Mouse (Mus musculus) neural tube, embryonic 13.5 days (tissue): Measurements from ENCODE around the gene Acy3. TPM values are rescaled to one million over a fixed set of nuclear protein-coding genes. Genes with fewer than 3 reads are reported as not detected.
A peak's percentile ranks its signal among the peaks of the same experiment; 100 is the strongest.

Source experiments
- ATAC-seq: fragments of 200-750 bp; cut with Nextera tagmentation; 2 replicates; pipeline ENCODE4 v1.8.0; 2017; ENCODE audit warnings: low read depth, mild to moderate bottlenecking, moderate TSS enrichment, moderate library complexity
- H3K27ac ChIP-seq: fragments of 300-500 bp; sonication (generic); replicated peaks from 2 replicates; pipeline ENCODE4 v1.5.1; 2015; ENCODE audit warnings: moderate library complexity, mild to moderate bottlenecking, inconsistent platforms
- H3K27me3 ChIP-seq: fragments of 300-500 bp; sonication (generic); 2 replicates; pipeline ENCODE4 v1.6.1; 2015; ENCODE audit warnings: mild to moderate bottlenecking, inconsistent platforms
- H3K36me3 ChIP-seq: fragments of 300-500 bp; sonication (generic); 2 replicates; pipeline ENCODE4 v1.6.1; 2015; ENCODE audit warnings: mild to moderate bottlenecking, inconsistent platforms
- H3K4me1 ChIP-seq: fragments of 300-500 bp; sonication (generic); replicated peaks from 2 replicates; pipeline ENCODE4 v1.6.1; 2015; ENCODE audit warnings: inconsistent platforms
- H3K4me2 ChIP-seq: fragments of 300-500 bp; sonication (generic); 2 replicates; pipeline ENCODE4 v1.6.1; 2015; ENCODE audit warnings: inconsistent platforms, mild to moderate bottlenecking, moderate library complexity
- H3K4me3 ChIP-seq: fragments of 300-500 bp; sonication (generic); 2 replicates; pipeline ENCODE4 v1.5.1; 2015; ENCODE audit warnings: mild to moderate bottlenecking, inconsistent platforms
- H3K9ac ChIP-seq: fragments of 300-500 bp; sonication (generic); 2 replicates; pipeline ENCODE4 v1.6.1; 2015; ENCODE audit warnings: moderate library complexity, mild to moderate bottlenecking, inconsistent platforms
- H3K9me3 ChIP-seq: fragments of 300-500 bp; sonication (generic); 2 replicates; pipeline ENCODE4 v1.6.1; 2016; ENCODE audit warnings: inconsistent platforms
- WGBS: fragments of 180-500 bp; shearing (Covaris S2); methylation state at CpG from one replicate; pipeline ENCODE4 v1.1.7; 2015; 5-methylcytosine and 5-hydroxymethylcytosine counted together
- polyA plus RNA-seq: library from polyadenylated mRNA; unstranded; fragments of >200 nt; fragmentation: Nextera tagmentation; extraction: Ambion mirVana; gene quantifications from 2 replicates; pipeline ENCODE4 v1.2.1, GENCODE M21; 2015

Gene Acy3
- polyA plus RNA-seq, 1 experiment from 2014 or later, result 3.9 TPM

DNA sequence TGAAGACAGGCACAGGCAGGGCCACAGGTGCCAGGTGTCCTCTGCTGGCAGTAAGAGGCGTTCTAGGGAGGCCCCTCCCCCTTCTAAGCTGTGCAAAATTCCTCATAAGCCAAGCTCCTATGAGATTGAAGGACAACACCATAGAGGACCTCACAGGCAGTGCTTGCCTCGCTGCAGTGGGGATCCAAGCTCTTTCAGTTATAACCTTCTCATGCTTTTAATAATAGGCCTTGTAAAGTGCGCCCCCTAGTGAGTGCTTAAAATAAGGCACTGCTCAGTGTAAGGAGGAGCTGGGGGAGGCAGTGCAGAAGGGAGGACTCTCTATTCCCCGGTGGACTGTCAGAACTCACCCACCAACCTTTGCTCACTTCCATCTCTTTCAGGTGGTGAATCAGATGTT is 6.1 kb upstream of the Acy3 start:
- Histone ChIP-seq H3K4me2 (no peak overlapping the region), H3K4me1 (peaks cover 21% of the 10 kb centered on the region), H3K9ac (no peak overlapping the region), H3K9me3 (no peaks in the 10 kb centered on the region), H3K27me3 (no peaks in the 10 kb centered on the region), H3K27ac (no peak overlapping the region), H3K4me3 (no peak overlapping the region), H3K36me3 (no peaks in the 10 kb centered on the region)
- WGBS, result 22% methylated on average over 4 of the region's 4 CpGs
- peak; percentile 64 for ATAC-seq

GRCm38 (mm10) chr19:3980917-3981316 is 5.5 kb upstream of the Acy3 start:
- ATAC-seq, result no peak
- peaks cover 26% of the 10 kb centered on the region for H3K4me1 ChIP-seq
- WGBS, result 80% methylated on average over 9 of the region's 9 CpGs
- no peaks in the 10 kb centered on the region for H3K27me3 ChIP-seq
- no peaks in the 10 kb centered on the region for H3K36me3 ChIP-seq
- no peak overlapping the region for H3K9ac ChIP-seq
- no peak overlapping the region for H3K27ac ChIP-seq
- no peaks in the 10 kb centered on the region for H3K9me3 ChIP-seq
- H3K4me2 ChIP-seq, result no peak overlapping the region
- H3K4me3 ChIP-seq, result no peak overlapping the region

GRCm38 (mm10) chr19:3983527-3984200 is 2.7 kb upstream of the Acy3 start:
- Histone ChIP-seq H3K27me3 (no peaks in the 10 kb centered on the region), H3K9me3 (no peaks in the 10 kb centered on the region; the same call in 1 of the 2 replicates), H3K4me3 (no peak overlapping the region), H3K36me3 (no peaks in the 10 kb centered on the region), H3K4me2 (no peak overlapping the region), H3K27ac (no peak overlapping the region), H3K4me1 (peaks cover 37% of the 10 kb centered on the region), H3K9ac (no peak overlapping the region)
- 41% methylated on average over 9 of the region's 9 CpGs for WGBS
- ATAC-seq, result no peak

DNA sequence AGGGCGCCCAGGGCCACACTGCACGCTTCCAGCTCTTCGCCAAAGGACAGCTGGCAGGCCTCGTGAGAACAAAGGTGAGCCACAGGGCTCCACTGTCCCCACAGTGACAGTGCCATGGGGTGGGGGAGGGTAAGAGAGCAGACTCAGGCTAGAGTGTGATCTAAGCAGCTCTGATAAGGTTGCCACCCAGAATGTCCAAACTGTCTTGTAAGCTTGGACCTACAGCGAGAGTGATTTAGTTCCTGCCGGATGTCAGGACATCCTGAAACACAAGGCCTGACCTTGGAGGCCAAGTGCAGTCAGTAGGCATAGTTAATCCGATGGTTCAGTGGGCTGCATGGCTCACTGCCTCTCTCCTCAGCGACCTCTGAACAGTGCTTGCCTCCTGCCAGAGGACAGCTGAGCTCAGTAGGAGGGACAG is 1.1 kb upstream of the Acy3 start:
- Histone ChIP-seq H3K9me3 (no peaks in the 10 kb centered on the region; the same call in 1 of the 2 replicates), H3K4me2 (no peak overlapping the region), H3K27ac (peak overlapping the region; percentile 33; the same call in 1 of the 2 replicates), H3K4me1 (peaks cover 37% of the 10 kb centered on the region), H3K36me3 (no peaks in the 10 kb centered on the region), H3K27me3 (no peaks in the 10 kb centered on the region), H3K4me3 (no peak overlapping the region), H3K9ac (no peak overlapping the region)
- ATAC-seq, result no peak
- 14% methylated on average over 8 of the region's 8 CpGs for WGBS

GRCm38 (mm10) chr19:3988066-3988465 is 1.7 kb downstream of the Acy3 start:
- no peak overlapping the region for H3K9ac ChIP-seq
- no peak overlapping the region for H3K27ac ChIP-seq
- no peak overlapping the region for H3K4me2 ChIP-seq
- no peaks in the 10 kb centered on the region for H3K27me3 ChIP-seq
- no peak overlapping the region for H3K4me3 ChIP-seq
- ATAC-seq, result no peak
- WGBS, result 91% methylated on average over 14 of the region's 14 CpGs
- no peaks in the 10 kb centered on the region; the same call in 1 of the 2 replicates for H3K9me3 ChIP-seq
- H3K4me1 ChIP-seq, result peaks cover 40% of the 10 kb centered on the region
- H3K36me3 ChIP-seq, result no peaks in the 10 kb centered on the region

DNA sequence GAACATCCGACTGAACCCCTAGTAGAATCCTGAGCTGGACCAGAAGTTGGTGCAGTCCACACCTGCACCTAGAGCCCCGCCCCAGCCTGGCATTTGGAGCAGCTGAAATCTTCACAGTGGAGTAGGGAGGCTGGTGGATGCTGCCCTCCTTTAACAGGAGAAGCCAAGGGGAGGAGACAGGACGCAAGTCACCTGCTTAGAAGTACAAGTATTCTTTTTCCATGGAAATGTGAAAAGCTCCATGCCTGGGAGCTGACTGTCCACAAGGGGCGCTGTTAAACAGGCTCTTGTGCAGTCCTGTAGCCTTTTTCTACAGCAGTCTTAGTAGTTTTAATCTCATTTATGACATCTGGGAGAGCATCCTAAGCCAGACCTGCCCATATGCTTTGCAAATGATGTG is 2.4 kb downstream of the Acy3 start:
- Histone ChIP-seq H3K36me3 (no peaks in the 10 kb centered on the region), H3K27me3 (no peaks in the 10 kb centered on the region), H3K4me2 (no peak overlapping the region), H3K4me3 (no peak overlapping the region), H3K9ac (no peak overlapping the region), H3K9me3 (no peaks in the 10 kb centered on the region; the same call in 1 of the 2 replicates), H3K4me1 (peaks cover 34% of the 10 kb centered on the region), H3K27ac (no peak overlapping the region)
- 87% methylated on average over 4 of the region's 4 CpGs for WGBS
- ATAC-seq, result no peak

- no peaks in the 10 kb centered on the region for H3K36me3 ChIP-seq
- H3K27ac ChIP-seq, result no peak overlapping the region
- H3K4me2 ChIP-seq, result no peak overlapping the region
- 0 out of 2 replicates have a peak overlapping the region, but pooled peaks have one; percentile 17 for H3K9ac ChIP-seq
- 50% methylated on average over 6 of the region's 6 CpGs for WGBS
- H3K4me1 ChIP-seq, result peaks cover 16% of the 10 kb centered on the region; the same call in 1 of the 2 replicates
- H3K4me3 ChIP-seq, result no peak overlapping the region
- no peaks in the 10 kb centered on the region for H3K27me3 ChIP-seq
- no peaks in the 10 kb centered on the region; the same call in 1 of the 2 replicates for H3K9me3 ChIP-seq
- no peak for ATAC-seq
Observed at GRCm38 (mm10) chr19:3990804-3991203, 4.4 kb downstream of the Acy3 start.

- H3K36me3 ChIP-seq, result no peaks in the 10 kb centered on the region
- no peak overlapping the region for H3K27ac ChIP-seq
- 98% methylated on average over 3 of the region's 3 CpGs for WGBS
- no peak for ATAC-seq
- no peaks in the 10 kb centered on the region for H3K27me3 ChIP-seq
- H3K9ac ChIP-seq, result no peak overlapping the region
- H3K4me2 ChIP-seq, result no peak overlapping the region
- no peak overlapping the region for H3K4me3 ChIP-seq
- H3K9me3 ChIP-seq, result no peaks in the 10 kb centered on the region; the same call in 1 of the 2 replicates
- H3K4me1 ChIP-seq, result peaks cover 8% of the 10 kb centered on the region; the same call in 1 of the 2 replicates
Observed at GRCm38 (mm10) chr19:3991562-3991961, 5.2 kb downstream of the Acy3 start.

DNA sequence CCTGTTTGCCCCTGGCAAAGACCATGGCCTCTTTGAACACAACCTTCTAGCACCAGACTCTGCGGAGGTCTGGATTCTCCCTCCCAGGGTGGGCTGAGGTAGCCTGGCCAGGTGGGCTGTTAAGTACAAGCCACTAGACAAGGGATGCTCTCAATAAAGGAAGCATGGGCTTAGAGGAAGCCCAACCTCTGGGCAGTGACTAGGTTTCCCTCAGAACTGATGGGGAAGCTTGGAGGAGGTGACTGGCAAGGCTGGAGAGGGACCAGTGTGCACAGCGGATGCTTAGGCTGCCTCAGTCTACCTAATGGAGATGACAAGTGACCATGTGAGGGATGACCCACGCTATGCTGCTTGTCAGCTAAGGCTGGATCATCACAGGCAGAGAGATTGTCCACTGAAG is 5.6 kb downstream of the Acy3 start:
- 89% methylated on average over 3 of the region's 3 CpGs for WGBS
- H3K36me3 ChIP-seq, result no peaks in the 10 kb centered on the region
- H3K4me1 ChIP-seq, result peaks cover 4% of the 10 kb centered on the region; the same call in 1 of the 2 replicates
- H3K4me3 ChIP-seq, result no peak overlapping the region
- no peak overlapping the region for H3K27ac ChIP-seq
- no peak overlapping the region for H3K9ac ChIP-seq
- no peaks in the 10 kb centered on the region for H3K27me3 ChIP-seq
- no peak for ATAC-seq
- no peak overlapping the region for H3K4me2 ChIP-seq
- no peaks in the 10 kb centered on the region; the same call in 1 of the 2 replicates for H3K9me3 ChIP-seq

GRCm38 (mm10) chr19:3992416-3992815 is 6.0 kb downstream of the Acy3 start, which contains the start of gene Tbx10:
Gene Tbx10, plus strand, starts transcription at chr19:3992752.
- Histone ChIP-seq H3K36me3 (no peaks in the 10 kb centered on the region), H3K4me2 (no peak within 1 kb of the TSS), H3K27me3 (no peaks in the 10 kb centered on the region), H3K27ac (no peak within 1 kb of the TSS), H3K9me3 (no peaks in the 10 kb centered on the region; the same call in 1 of the 2 replicates), H3K9ac (no peak within 1 kb of the TSS), H3K4me1 (0 out of 2 replicates have a peak, but pooled peaks cover 3% of the 10 kb centered on the region), H3K4me3 (no peak within 1 kb of the TSS)
- no peak for ATAC-seq
- 56% methylated on average over 5 of the region's 5 CpGs for WGBS

GRCm38 (mm10) chr19:3994932-3995331 is 8.6 kb downstream of the Acy3 start:
- no peaks in the 10 kb centered on the region for H3K36me3 ChIP-seq
- H3K27me3 ChIP-seq, result no peaks in the 10 kb centered on the region
- no peak for ATAC-seq
- H3K4me2 ChIP-seq, result no peak overlapping the region
- no peak overlapping the region for H3K27ac ChIP-seq
- peaks cover 10% of the 10 kb centered on the region for H3K4me1 ChIP-seq
- 69% methylated on average over 6 of the region's 6 CpGs for WGBS
- no peak overlapping the region for H3K9ac ChIP-seq
- no peaks in the 10 kb centered on the region for H3K9me3 ChIP-seq
- no peak overlapping the region for H3K4me3 ChIP-seq

DNA sequence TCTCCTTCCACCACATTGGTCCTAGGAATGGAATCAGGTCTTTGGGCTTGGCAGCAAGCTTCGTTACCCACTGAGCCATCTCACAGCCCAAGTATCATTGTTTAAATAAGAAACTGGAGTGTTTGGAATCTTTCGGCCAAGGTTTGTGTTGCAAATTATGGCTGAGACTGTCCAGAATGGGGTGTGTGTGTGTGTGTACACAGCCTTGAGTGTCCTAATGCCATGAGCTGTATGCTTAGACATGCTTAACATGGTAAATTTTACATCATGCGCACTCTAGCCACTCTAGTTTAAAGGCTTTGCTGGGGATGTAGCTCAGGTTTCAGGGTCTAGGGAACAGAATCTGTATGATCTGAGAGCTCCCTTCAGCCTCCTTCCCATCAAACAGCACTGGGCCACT is 9.1 kb downstream of the Acy3 start:
- ATAC-seq, result no peak
- Histone ChIP-seq H3K9me3 (no peaks in the 10 kb centered on the region), H3K9ac (no peak overlapping the region), H3K4me2 (no peak overlapping the region), H3K4me3 (no peak overlapping the region), H3K36me3 (no peaks in the 10 kb centered on the region), H3K27ac (no peak overlapping the region), H3K27me3 (no peaks in the 10 kb centered on the region), H3K4me1 (peaks cover 10% of the 10 kb centered on the region)
- WGBS, result 91% methylated on average over 3 of the region's 3 CpGs

- no peak for ATAC-seq
- WGBS, result 76% methylated on average over 7 of the region's 7 CpGs
- Histone ChIP-seq H3K36me3 (no peaks in the 10 kb centered on the region), H3K9ac (no peak overlapping the region), H3K27me3 (no peaks in the 10 kb centered on the region), H3K4me3 (no peak overlapping the region), H3K4me2 (no peak overlapping the region), H3K9me3 (no peaks in the 10 kb centered on the region), H3K4me1 (peaks cover 11% of the 10 kb centered on the region), H3K27ac (no peak overlapping the region)
Observed at GRCm38 (mm10) chr19:3996106-3996505, 9.7 kb downstream of the Acy3 start.
